Mouse (Mus musculus) hindlimb bud, embryonic 11.5 days (tissue): ENCODE results near the gene Adam3.

Experiments used
- DNase-seq: peaks from one replicate; pipeline ENCODE4 v3.0.0-alpha.2; 2012; ENCODE audit warnings: low read depth, low spot score; ENCODE audit errors: extremely low spot score

Gene Adam3

DNA sequence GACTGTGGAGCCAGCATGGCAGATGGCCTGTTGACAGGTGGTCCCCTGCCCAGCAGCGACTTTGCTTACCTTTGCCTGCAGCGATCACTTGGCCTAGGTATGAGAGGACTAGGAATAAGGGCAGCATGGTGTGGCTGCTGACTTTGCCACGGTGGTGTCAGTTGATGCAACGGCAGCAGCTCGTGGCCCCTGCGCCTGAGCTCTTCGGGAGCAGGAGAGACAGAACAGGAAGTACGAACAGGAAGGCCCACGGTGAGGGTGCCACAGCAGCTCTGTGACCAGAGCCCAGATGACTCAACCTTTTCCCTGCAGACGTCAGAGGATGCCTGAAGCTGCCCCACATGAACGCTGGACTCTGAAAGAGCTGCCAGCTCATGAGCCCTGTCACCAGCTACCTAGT lies at the start of gene Adam3:
Gene Adam3 (minus strand): TSS at position 223 of the 400 bp plus-strand sequence.
- DNase-seq = no peak

DNA sequence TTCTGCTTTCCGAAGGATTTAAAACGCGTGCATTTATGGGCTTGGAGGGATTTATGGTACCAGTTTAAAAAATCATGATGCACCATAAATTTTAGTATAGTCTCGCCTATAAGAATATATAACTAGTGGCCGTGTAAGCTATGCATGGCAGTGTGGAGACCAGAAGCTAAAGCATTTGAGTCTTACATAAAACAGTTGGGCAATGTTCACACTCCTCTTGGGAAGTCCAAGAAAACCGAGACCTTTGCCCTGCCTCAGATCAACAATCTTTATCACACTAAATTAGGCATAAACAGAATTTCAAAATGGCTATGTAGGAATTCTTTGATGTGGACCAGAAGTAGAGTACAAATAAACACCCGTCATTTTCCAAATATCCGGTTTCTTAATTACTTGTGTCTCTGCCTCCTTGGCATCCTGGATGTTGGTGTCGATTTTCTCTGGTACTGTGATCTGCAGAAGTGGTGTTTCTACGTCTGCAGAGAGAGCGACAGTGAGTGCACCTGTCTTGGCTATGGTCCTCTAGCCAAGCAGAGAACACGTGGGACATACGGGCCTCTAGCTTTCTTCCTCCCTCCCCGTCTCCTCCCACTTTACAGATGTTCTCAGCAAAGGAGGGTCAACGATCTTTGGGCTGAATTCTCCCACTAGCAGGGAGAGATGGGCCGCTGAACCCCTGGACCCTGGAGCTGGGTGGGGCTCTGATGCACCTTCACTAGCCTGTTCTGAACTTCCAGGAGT lies 596 bp downstream of the Adam3 start:
- DNase-seq = no peak
